Mouse (Mus musculus): ENCODE results near the gene Galnt4. TPM values are rescaled to one million over a fixed set of nuclear protein-coding genes. Genes with fewer than 3 reads are reported as not detected.

The Galnt4 gene
- total RNA-seq, 2 experiments from 2014 or later = 4.8 TPM

DNA sequence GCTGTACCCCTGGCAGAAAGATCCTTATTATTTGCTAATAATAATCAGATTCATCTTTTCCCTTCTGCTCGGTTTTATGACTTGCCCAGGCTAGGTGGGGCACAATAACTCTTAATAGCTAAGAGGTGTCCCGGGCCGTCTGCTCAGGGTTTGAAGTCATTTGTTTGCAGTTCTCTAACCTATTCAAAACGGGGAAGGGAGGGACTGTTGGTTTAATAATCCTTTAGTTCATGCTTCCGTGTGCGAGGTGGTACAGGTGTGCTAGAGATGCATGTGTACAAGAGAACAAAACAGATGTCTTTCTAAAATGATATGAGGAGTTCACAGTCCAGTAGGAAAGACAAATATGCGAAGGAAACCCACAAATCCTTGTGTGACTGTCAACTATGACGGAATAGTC is 6.3 kb downstream of the Galnt4 start:
- DNase-seq (ENCODE audit: low spot score in 2 of 2) = no peak

DNA sequence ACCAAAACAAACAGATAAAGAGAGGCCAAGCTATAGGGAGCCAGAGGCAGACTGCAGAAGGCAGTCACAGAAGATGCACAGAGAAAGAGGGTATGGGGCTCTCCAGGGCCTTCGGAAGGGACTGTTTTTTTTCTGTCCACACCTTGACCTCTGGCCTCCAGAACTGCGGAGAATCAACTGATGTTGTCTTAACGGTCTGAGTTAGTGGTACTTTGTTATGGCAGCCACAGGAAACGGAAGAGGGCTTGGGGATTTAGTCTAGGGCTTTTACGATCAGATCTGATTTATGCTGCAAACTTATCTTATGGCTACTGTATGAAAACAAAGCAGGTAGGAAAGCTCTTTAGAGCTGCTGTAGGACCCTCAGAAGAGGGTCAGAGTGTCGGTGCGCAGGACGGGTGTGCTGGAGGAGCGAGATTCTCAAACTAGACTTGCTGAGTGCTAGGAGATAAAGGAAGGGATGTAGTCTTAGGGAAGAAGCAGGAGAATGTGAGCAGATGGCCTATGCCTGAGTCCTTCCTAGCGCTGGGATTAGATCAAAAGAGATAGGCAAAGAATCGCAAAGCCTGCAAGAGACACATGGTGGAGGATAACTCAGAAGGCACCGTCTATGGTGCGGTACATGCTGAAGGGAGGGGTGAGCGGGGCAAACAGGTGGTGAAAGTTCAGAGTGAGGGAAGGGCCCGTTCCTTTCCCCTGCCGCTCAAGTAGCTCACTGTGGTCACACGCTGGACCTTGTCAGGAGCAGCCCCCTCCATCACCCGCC is 7.7 kb downstream of the Galnt4 start:
- DNase-seq (ENCODE audit: low spot score in 2 of 2) = no peak

DNA sequence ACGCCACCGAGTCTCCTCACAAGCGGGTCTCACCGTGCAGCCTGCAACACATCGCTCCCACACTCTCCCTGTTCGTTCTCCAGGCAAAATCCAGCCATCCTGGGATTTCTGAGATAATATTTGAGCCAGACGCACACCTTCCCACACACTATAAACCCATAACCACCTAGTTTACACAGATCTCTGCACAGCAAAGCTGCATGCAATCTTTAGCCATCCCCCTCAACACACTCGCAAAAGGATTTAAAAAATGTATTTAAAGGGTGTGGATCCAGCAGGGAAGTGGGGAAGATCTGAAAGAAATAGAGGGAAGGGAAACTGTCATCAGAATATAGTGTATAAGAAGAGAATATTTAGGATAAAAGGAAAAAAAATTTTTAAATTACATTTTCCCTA is 8.3 kb downstream of the Galnt4 start:
- DNase-seq (ENCODE audit: low spot score in 2 of 2) = no peak

DNA sequence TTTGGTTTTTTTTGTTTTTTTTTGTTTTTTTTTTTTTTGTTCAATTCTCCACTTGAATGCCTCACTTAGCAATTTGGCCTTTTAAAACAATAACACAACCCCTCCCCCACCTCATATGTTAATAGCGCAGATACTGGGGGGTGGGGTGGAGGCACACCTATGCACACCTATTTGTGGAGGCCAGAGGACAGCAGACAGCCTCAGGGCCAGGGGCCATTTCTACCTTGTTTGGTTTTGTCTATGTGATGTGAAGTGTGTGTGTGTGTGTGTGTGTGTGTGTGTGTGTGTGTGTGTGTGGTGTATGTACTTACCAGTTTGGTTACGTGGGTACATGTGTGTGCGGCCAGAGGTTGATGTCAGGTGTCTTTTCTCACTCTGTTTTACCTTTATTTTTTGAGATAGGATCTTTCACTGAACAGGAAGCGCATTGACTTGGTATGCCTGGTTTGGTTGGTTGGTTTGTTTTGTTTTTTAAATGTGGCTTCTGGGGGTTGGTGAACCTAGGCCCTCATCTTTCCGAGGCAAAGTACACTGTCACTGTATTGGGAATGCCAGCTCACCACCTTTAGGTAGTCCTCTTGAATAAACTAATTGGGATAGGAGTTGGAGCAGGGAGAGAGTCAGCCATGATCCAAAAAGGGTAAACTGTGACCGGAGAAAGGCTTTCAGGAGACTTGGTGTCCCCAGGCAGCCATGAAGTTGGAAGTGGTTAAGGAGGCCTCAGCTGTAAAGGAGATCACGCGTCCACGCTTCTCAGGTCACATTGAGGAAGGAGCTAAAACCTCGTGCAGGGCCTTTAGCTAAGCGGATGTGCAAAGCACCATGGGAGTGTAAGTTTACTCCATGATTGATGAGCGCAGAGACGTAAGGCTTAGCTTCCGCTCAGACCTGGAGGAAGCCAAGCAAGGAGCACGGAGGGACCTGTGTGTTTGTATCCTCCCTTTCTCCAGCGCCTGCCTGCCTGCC is 9.0 kb downstream of the Galnt4 start:
- DNase-seq (ENCODE audit: low spot score in 2 of 2) = no peak

DNA sequence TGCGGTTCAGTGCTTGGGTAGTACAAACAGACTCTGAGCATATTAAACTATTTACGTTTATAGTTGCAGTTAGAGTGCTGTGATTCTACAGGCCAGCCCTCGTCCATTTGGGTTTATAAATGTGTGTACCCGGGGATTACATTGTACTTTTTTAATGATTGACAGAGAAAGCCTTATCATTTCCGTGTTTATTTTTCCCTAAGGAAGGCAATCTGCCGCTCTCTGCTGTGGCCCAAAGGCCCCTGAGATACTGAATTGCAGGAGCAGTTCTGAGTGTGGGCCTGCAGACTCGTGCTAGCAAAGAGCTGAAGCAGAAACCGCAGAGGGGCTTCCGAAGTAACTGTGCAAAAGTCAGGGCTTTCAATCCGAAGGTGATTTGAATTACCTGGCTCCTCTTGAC is 9.9 kb downstream of the Galnt4 start:
- no peak for DNase-seq (ENCODE audit: low spot score in 2 of 2)

DNA sequence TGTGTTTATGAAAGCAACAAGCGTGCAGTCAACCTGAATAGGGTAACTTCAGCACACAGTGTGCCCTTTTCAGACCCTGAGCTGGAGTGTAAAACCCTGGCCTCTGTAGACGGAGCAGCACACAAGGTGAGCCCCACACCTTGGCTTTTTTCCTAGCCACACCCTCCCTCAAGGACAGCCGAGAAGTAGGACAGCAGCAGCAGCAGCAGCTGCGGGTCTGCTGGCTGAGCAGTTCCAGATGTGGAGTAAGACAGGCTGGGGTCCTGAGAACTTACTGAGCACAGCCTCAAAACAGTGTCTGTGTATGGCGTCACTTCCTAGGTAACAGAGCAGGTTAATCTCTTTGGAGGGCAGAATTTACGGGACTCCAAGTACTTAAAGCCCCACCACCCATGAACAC is 10.7 kb downstream of the Galnt4 start:
- no peak for DNase-seq (ENCODE audit: low spot score in 2 of 2)

DNA sequence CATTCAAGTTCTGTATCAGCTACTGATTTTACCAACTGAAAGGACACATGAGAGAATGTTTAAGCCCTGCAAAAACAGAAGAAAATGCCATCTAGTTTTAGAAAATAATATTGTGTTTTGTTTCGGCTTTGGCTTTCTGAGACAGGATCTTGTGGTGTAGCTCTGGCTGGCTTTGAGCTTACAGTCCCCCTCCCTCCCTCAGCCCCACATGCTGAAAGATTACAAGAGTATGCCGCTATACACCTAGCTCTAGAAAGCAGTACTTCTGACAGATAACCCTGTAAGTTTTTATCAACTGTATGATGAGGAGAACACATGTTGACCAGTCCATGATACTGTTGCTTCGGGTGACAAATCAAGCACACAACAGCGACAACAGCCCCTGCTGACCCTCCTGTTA is 11.5 kb downstream of the Galnt4 start:
- DNase-seq (ENCODE audit: low spot score in 2 of 2) = no peak

DNA sequence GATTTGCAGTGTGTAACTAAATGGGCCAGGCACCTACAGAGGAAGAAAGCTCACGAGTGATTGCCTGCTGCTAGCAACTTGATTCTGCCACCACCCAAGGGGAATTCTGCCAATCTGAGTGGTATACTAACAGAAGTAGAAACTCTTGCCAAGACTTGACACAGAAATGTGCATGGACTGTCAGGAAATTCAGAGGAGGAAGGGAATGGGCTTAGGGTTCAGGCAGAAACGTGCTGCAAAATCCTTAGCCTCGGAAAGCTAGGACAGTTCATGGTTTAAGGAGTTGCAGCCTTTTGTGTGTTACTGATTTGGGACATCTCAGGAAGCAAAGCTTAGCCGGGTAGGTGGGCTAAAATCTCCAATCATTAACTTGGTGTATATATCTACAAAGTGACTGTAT is 18.3 kb downstream of the Galnt4 start, which contains the start of gene Phxr2:
Gene Phxr2 (minus strand): TSS at position 101 of the 400 bp plus-strand sequence.
- no peak for DNase-seq (ENCODE audit: low spot score in 2 of 2)

DNA sequence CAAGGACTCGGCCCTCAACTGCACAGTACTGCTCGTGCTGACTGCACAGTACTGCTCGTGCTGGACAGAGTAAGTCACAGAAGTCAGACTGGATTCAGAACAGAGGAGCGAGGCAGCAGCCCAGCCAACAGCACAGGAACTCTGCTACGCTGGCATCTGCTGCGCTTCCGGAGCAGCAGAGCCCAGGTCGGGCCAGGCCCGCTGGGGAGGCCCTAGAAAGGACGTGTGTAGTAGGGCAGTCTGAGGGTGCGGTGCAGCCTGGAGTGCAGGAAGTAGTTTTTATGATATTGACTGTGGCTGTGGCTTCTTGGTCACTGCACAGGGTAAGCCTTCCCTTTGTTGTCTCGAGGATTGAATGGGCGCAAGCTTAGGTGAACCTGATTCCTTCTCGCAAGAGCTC is 19.0 kb downstream of the Galnt4 start:
- DNase-seq (ENCODE audit: low spot score in 2 of 2) = no peak

DNA sequence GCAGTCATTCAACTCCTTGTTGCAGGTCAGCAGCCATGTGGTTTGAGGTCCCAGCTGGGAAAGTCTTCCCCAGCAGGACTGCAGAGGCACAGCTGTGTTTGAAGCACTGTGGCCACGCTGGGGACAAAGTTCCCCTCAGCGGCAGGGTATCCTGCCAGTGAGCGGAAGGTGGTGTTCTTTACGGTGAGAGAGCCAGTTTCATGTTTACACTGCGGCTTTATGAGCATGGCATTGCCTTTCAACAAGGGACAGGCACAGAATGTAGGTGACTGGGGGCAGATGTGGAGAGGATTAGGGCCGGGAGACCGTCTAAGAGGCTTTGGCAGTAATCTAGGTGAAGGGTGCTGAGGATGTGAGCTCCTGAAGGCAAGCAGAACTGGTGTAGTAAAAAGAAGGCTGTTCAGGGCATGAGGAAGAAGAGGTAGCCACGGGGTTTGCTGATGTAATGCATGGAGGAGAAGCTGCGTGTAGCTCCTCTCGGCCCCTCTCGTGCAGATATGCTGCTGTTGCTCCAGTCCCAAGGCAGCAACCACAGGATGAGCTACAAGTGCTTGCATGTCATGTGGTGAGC is 19.8 kb downstream of the Galnt4 start:
- DNase-seq (ENCODE audit: low spot score in 2 of 2) = no peak

DNA sequence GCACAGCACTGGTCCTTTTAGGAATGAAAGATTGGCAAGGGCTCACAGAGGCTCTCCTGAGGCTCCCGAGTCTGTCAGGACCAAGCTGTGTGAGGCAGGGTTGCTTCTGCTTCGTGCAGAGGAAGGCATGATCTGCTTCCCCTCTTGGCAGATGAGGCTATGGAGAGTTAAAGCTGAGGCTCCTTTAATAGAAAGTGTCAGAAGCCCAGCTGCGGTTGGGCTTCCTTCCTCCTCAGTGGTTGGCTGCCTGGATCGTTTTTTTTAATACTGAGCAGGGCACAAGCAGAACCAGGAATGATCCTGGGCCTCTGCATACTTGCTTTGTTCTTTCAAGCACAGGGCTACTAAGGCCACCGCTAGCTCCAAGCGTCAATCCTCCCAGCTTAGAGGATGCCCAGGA is 22.7 kb downstream of the Galnt4 start:
- no peak for DNase-seq (ENCODE audit: low spot score in 2 of 2)

DNA sequence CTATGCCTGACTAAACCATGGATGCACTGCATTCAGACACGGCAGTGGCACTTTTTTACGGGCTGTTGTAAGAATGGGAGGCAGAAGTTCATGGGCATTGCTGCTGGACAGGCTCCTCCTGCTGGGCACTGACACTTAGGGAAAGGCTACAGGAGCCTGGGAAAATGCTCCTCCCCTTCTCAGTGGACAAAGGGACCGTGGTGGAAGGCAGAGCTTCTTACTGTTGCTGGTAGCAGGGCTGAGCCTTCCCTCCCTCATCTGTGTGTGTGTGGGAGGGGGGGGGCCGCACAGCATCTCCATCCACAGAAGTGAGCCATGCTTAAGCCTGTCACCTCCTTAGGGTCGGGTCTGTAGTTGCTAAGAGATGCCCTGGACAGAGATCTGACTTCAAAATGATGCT is 23.3 kb downstream of the Galnt4 start:
- no peak for DNase-seq (ENCODE audit: low spot score in 2 of 2)

DNA sequence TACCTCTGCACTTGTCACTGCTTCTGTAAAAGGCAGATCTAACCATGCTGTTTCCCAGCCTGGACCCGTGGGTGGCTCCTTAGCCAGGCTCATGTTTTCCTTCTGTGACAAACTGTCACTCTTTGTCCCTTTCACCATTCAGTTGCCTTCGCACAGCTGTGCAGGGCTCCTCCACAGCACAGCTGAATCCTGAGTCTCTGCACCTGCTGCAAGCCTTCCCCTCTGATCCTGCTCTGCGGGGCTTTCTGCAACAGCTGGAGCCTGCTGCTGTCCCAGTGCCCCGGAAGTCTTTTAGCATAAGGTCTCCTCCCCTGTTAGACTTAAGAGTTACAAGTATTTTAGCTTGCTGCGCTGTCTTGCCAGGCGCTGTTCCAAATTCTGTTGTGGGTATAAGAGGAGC is 24.2 kb downstream of the Galnt4 start:
- no peak for DNase-seq (ENCODE audit: low spot score in 2 of 2)

DNA sequence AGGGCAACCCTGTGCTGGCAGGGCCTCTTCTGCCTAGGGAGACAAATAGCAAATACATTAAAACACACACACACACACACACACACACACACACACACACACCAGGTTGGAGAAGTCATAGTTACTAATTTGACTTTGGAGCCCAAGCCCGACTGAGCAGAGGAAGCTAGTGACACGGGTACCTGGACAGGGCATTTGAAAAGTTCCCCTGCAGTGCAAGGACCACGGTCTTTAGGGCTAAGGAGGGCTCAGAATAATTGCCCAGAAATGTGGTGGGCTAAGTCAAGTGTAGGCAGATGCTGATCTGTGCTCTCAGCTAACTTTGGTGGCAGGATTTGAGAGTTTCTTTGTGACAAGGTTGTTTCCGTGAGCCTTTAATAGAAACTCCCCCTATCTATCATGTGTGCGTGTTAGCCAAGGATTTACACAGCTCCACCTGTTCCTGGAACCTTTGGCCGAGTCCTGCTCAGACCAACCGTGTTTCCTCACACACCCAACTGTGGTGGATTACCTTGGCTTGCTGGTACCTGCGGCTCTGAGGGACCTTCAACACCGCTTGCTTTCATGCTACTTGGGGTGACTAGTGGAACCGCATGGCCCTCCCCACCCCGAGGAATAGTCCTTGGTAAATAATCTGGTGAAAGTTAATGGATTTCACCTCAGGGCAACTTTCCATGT is 24.8 kb downstream of the Galnt4 start:
- no peak for DNase-seq (ENCODE audit: low spot score in 2 of 2)

DNA sequence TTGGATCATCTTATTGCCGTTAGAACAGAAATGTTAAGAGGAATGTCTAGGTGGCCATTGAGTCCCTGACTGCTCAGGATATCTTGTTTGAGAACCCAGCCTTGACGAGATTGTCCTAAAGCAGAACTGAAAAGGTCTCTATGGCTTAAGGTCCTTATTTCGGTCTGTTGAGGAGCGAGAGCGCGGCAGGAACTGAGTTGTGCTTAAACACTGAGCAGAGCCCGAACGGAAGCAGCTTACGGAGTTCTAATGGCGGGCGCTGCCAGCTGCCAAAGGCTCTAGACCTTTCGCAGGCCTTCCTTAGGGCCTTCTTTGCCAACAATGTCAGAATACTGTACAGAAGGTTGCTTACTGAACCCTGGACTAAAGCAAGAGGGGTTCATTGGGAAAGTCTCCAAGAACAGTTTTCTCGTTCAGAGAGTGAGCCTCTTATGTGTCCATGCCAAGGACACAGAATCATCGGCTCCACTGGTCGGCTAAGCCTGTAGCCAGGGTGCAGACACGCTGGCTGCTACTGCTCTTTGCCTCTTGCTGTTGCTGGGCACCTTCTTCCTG is 25.4 kb downstream of the Galnt4 start:
- no peak for DNase-seq (ENCODE audit: low spot score in 2 of 2)

DNA sequence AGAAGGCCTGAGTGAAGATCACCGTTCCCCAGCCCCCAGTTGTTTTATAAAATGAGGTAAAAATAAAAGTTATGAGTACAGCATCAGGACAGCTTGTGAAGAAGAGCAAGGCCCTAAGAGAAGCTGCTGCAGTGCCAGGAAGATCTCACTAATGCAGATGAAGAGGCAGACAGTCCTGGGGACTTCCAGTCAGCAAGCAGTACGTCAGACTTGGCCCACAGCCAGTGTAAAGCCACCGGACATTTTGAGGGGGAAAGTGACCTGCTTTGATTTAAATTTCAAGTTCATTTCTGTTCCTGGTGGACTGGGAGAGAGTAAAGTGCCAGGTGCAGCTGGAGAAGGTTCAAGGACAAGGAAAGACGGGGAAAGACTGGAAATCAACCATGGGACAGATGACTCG is 28.4 kb downstream of the Galnt4 start:
- no peak for DNase-seq (ENCODE audit: low spot score in 2 of 2)

DNA sequence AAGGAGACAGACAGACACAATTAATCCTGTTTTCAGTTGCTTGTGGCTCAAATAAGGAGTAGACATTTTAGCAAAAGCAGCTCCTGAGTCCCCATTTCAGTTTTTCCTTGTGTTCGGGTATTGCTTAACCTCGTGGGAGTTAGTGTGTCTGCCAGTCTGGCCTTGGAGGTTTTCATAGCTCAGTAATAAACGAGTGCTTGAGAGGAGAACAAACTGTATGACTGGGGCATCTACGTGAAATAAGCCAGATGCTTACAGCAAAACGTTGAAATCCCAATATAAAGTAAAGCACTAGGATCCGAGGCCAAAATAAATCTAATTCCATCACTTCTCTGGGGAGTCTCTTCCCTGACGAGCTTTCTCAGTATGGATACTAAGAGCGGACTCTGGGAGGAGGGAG is 37.7 kb downstream of the Galnt4 start:
- DNase-seq (ENCODE audit: low spot score in 2 of 2) = no peak

DNA sequence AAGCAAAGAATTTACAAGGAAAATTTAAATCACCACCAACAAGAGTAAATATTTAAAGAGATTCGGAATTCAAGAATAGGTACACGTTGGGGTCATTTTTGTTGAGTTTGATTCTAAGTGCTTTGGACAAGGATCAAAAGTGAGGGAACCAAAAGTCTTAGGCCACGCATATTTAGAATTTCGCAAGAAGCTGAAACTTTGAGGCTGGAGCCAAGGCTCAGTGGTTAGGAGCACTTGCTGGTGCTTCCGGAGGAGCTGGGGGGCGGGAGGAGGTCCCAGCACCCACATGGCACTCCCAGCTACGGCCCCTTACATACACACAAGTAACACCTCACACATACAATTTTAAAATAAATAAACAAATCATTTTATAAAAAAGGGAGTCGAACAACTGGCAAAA is 38.6 kb downstream of the Galnt4 start:
- DNase-seq (ENCODE audit: low spot score in 2 of 2) = no peak

DNA sequence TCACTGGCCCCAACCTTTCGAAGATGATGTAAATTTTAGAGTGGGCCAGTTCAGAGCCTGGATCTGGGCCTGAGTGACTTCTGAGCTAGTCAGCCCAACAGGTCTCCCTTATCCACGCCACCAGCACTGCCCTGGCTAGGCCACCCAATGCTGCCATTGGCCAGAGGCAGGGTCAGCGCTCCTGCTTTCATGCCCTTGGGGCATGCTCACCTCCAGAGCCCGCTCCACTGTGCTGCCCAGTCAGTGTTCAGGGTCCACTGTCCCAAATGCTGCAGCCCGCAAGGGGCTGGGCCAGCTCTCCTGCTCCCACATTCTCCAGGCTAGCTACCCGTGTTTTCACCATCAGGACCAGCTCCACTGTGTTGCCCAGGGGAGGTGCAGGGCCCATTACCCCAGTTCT is 42.1 kb downstream of the Galnt4 start:
- no peak for DNase-seq (ENCODE audit: low spot score in 2 of 2)

DNA sequence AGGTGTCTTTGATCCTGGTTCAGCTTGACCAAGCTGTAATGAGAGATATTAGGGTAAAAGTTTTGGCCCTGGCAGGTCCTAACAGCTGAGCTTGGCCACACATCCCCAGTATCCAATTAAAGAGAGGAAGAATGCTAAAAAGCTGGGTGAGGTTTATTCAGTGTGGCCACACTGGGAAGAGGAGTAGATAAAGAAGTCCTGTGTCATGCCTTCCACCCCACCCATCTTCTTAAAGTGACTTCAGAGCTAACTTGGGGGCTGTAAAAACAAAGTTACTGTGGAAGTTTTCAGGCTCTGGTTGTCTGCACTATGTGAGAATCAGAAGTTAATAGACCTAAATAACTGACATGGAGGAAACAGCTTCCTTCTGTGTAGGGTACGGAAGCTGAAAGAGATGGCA is 43.6 kb downstream of the Galnt4 start:
- DNase-seq (ENCODE audit: low spot score in 2 of 2) = no peak

DNA sequence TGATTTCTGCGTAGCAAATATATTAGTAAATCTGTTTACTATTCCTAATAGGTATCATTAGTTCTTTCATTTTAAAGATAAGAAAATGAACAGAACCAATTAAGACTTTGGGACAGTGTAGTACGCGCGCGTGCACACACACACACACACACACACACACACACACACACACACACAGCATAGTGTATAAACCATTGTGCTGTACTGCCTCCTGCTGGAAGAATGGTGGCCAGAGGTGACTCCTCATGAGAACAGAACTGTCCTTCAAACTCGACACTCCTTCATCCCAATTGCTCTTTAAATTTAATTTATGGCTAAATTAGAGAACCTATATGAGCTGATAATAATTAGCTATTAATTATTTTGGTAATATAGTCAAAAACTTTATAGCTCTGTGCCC is 44.1 kb downstream of the Galnt4 start:
- no peak for DNase-seq (ENCODE audit: low spot score in 2 of 2)

Measured in layer of hippocampus, postnatal 14 days (tissue).